Mouse (Mus musculus) CD4-positive, CD25-positive, alpha-beta regulatory T cell, adult 4 months (primary cell): ENCODE data around the gene Adgrv1. TPM values are rescaled to one million over a fixed set of nuclear protein-coding genes. Genes with fewer than 3 reads are reported as not detected.
"Not testable (repeated sequence)": the region's sequence is repeated elsewhere in the genome, so short reads cannot be mapped to it uniquely, and the experiment has no call there.

Experiments used
- ATAC-seq: one replicate; pipeline ENCODE4 v1.8.0; 2017
- polyA plus RNA-seq, 2 experiments: library from polyadenylated mRNA; unstranded; fragments of 100-300 nt; shearing (Covaris generic); gene quantifications; one replicate each; pipeline ENCODE4 v1.2.1; 2017

The Adgrv1 gene
- polyA plus RNA-seq, 2 experiments from 2014 or later = not detected

GRCm38 (mm10) chr13:81329762-81330161 lies 303.2 kb downstream of the Adgrv1 start:
- ATAC-seq = no peak

- ATAC-seq = no peak
Observed at GRCm38 (mm10) chr13:81328181-81328580, 304.8 kb downstream of the Adgrv1 start.

- no peak for ATAC-seq
Observed at GRCm38 (mm10) chr13:81325606-81326215, 307.2 kb downstream of the Adgrv1 start.

- ATAC-seq = no peak
Observed at GRCm38 (mm10) chr13:81323546-81324316, 309.2 kb downstream of the Adgrv1 start.

- ATAC-seq = no peak
Observed at GRCm38 (mm10) chr13:81316581-81316980, 316.4 kb downstream of the Adgrv1 start.

- peak; percentile 53 for ATAC-seq
Observed at GRCm38 (mm10) chr13:81314306-81315120, 318.4 kb downstream of the Adgrv1 start.

GRCm38 (mm10) chr13:81312148-81312547 lies 320.8 kb downstream of the Adgrv1 start:
- no peak for ATAC-seq

GRCm38 (mm10) chr13:81300851-81301250 lies 332.1 kb downstream of the Adgrv1 start:
- no peak for ATAC-seq

- ATAC-seq = no peak
Observed at GRCm38 (mm10) chr13:81294106-81294505, 338.8 kb downstream of the Adgrv1 start.

- ATAC-seq = no peak
Observed at GRCm38 (mm10) chr13:81282193-81282592, 350.8 kb downstream of the Adgrv1 start.

GRCm38 (mm10) chr13:81280650-81281229 lies 352.2 kb downstream of the Adgrv1 start:
- ATAC-seq = no peak

GRCm38 (mm10) chr13:81279351-81279736 lies 353.6 kb downstream of the Adgrv1 start:
- no peak for ATAC-seq

GRCm38 (mm10) chr13:81278669-81279350 lies 354.1 kb downstream of the Adgrv1 start:
- ATAC-seq = no peak

GRCm38 (mm10) chr13:81273837-81274236 lies 359.1 kb downstream of the Adgrv1 start:
- ATAC-seq = no peak

- no peak for ATAC-seq
Observed at GRCm38 (mm10) chr13:81270396-81270795, 362.6 kb downstream of the Adgrv1 start.

GRCm38 (mm10) chr13:81269056-81269455 lies 363.9 kb downstream of the Adgrv1 start:
- no peak for ATAC-seq

GRCm38 (mm10) chr13:81267489-81267888 lies 365.5 kb downstream of the Adgrv1 start:
- not testable (repeated sequence) for ATAC-seq

- ATAC-seq = no peak
Observed at GRCm38 (mm10) chr13:81264465-81264864, 368.5 kb downstream of the Adgrv1 start.

GRCm38 (mm10) chr13:81241181-81241580 lies 391.8 kb downstream of the Adgrv1 start:
- ATAC-seq = no peak

- no peak for ATAC-seq
Observed at GRCm38 (mm10) chr13:81239836-81240235, 393.1 kb downstream of the Adgrv1 start.

- no peak for ATAC-seq
Observed at GRCm38 (mm10) chr13:81239427-81239826, 393.5 kb downstream of the Adgrv1 start.

GRCm38 (mm10) chr13:81238855-81239254 lies 394.1 kb downstream of the Adgrv1 start:
- no peak for ATAC-seq
